Mouse (Mus musculus): ENCODE data around the gene Klrg2.

The Klrg2 gene

DNA sequence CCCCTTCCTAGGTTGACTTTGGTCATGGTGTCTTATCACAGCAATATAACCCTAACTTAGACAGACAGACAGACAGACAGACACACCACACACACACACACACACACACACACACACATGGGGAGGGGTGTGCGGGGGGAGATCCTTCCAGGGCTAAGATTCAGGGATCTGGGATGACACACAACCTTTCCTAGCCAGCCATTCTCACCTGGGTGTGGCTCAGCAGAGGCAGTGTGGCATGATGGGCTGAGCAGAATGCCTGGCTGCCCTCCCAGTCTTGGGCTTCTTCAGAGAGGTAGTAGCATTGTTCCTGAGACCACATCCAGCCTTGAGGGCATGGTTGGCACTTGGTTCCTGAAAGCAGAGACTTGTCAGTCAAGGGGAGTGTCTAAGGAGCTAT is 7.5 kb downstream of the Klrg2 start:
- DNase-seq (ENCODE audit: extremely low read depth, low read depth) = no peak

DNA sequence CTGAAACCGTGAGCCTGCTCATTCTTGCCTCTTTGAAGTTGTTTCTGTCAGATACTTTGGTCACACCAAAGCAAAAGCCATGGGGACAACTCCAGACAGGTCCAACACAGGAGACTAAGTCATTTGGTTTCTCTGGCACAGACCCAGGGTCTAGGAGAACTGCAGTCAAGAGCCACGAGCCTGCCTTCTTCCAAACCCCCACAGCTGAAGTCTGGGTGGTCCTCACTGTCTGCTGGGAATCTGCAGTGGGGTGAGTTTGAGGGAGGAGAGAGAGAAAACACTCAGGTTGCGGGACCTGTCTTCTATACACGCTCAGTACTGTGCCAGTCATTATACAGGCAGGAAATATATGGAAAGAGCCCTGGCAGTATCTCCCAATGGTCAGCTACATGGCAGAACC is 9.6 kb downstream of the Klrg2 start:
- no peak for DNase-seq (ENCODE audit: extremely low read depth, low read depth)

DNA sequence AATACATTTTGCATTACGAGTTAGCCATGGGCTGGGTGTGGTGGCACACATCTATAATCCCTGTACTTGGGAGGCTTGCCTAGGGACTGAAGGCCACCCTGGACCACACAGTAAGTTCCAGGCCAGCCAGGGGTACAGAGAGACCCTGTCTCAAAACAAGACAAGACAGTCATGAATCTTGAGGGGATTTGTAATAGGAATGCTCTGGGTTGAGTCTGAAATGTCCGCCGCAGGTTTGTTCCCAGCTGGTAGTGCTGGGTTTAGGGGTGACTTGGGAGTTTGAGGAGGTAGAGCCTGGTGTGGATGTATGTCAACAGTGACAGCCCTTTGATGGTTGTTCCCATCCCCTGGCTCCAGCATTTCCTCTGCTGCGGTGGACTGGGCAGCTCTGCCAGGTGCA is 10.0 kb downstream of the Klrg2 start:
- no peak for DNase-seq (ENCODE audit: extremely low read depth, low read depth)

DNA sequence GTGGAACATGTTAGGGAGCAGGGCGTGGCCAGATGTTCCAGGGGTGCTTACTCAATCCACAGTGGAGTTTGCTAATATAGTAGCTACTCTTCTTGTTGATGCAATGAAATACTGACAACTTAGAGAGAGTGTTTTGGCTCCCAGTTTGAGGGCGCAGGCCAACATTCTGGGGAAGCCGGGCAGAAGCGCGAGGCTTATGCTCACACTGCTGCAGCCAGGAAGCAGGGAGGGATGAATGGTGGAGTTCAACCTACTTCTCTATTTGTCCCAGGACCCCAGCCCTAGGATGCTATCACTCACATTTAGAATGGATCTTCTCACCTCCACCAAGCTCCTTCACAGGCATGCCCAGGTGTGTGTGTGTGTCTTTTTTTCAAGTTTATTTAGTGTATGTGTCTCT is 11.0 kb downstream of the Klrg2 start:
- no peak for DNase-seq (ENCODE audit: extremely low read depth, low read depth)

DNA sequence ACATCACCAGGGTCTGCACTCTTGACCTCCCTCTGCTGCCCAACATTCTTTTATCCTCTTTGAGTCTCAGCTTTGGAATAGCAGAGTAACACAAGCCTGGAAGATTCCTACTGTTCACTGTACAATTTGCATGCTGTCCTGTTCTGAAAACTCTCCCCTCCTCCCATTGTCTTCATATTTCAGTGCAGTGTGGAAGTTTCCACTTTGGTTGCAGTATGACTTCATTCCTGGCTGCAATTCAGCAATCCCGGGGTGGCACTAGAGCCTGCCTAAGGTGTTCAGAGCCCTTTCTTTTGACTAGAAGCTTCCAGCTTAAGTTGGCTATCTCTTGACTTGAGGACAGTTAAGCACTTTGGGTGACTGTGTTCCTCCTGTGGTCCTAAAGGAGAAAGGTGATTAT is 12.6 kb downstream of the Klrg2 start:
- no peak for DNase-seq (ENCODE audit: extremely low read depth, low read depth)

DNA sequence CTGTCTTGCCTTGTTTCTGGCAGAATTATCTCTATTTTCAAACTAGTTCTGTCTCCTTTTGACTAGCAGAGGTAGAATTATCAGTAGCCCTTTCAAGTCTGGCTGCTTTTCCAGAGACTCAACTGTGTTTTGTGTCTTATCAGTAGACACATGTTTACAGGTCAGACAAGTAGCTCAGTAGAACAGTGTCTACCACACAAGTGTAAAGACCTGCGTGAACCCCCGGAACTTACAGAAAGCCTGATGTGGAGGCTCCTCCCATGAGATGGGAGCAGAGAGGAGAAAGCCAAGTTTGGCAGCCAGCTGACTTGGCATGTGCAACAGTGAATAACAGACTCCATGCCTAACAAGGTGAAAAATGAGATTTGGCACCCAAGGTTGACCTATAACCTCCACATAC is 13.6 kb downstream of the Klrg2 start:
- peak; percentile 44 for DNase-seq (ENCODE audit: extremely low read depth, low read depth)

DNA sequence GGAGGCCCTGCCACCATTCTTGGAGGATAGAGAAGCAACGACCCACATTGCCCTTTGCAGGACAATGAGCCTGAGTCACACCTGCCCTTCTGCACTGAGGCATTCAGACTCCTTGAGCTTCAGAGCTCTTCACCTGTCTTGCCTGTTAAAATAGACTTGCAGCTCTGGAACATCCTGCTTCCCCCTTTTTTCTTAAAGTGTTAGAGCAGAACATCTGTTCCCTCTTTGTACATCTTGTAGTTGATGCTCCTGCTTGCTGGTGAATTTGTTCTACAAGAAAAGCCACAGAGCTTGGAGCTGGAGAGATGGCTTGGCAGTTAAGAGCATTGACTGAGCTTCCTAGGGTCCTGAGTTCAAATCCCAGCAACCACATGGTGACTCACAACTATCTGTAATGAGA is 14.6 kb downstream of the Klrg2 start:
- DNase-seq (ENCODE audit: extremely low read depth, low read depth) = no peak

DNA sequence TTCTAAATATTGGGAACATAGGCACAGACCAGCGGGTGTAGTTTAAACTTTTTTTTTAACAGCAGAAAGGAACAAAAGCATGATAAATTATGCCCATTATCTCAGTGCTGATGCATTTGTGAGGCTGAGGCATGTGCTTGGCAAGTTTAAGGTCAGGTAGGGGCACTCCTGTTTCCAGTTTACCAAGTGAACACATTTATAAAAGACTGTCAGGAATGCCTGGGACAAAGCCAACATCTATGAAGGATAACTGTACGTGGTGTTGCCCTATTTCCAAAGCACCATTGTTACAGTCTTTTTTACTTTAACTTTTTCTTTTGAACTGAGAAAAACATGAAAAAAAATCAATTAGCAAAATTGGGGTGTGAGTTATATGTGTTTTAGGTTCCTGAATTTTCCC is 27.1 kb downstream of the Klrg2 start:
- no peak for DNase-seq (ENCODE audit: extremely low read depth, low read depth)

DNA sequence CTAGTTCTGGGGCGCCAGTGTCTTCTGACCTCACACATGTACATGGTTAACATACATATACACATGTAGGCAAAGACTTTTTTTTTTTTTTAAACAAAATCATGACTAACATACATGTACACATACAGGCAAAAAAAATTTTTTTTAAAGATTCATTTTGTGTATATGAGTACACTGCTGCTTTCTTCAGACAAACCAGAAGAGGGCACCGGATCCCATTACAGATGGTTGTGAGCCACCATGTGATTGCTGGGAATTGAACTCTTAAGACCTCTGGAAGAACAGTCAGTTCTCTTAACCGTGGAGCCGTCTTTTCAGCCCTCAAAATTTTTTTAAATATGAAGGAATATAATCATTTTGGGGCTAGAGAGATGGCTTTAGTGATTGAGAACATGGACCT is 39.6 kb downstream of the Klrg2 start:
- DNase-seq (ENCODE audit: extremely low read depth, low read depth) = no peak

DNA sequence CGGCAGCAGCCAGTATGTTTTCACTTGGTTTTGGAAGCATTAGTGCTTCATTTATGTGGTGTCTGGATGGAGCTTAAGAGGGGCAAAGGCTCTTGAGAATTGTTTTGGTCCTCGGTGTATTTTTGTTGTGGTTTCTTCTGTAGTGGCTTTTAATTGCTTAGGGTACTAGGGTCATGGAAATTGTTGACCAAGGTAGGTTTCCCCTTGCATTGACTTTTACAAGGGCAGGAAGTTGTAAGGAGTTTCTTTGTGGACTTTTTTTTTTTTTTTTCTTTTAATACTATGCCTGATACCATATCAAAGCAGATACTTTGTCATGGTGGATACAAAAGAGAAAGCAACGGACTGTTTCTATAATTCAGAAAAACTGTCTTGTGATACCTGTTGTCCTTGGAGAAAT is 55.3 kb downstream of the Klrg2 start:
- DNase-seq (ENCODE audit: extremely low read depth, low read depth) = no peak

DNA sequence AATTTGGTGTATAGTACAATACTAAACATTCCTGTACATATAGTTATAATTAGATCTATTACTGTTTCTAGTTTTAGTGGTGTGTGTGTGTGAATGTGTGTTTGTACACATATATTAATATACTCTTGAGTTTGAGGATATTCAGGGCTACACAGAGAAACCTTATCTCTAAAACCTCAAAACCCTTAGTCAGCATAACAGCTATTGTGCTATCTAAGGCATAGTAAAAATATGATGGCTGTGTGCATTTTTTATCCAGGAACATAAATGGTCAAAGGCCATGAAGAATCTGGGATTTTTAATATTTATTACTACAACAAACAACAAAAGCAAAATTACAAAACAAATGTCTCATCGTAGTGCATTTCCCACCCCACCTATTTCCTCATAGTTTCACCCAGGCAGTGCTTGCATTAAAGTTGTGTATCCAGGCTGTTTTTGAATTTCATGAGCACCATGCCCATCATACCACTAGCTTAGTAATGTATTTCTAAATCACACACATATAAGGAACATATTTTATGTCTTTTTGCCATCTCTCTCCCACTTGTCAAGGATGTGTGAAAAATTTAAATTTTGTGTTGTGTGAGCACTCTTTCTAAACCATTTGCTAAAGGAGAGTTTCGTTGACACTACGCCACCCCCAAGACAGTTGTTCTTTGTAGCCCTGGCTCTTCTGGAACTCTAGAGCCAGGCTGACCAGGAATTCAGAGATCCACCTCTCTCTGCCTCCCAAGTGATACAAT is 56.8 kb downstream of the Klrg2 start:
- DNase-seq (ENCODE audit: extremely low read depth, low read depth) = no peak

DNA sequence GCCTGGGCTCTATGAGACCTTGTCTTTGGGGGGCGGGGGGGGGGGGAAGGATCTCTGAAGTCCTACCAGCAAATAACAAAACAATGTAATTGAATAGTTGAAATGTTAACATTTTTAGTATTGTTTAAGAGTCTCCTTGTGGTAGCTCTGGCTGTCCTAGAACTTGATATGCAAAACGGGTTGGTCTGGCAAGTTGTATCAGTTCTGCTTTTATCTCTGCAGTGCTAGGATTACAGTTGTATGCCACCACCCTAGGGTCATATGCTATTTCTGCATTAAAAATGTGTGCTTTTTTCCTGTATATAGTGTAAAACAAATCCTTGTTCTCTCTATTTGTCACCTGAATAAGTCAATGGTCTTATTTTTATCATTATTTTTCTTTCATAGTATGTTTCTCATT is 60.9 kb downstream of the Klrg2 start:
- no peak for DNase-seq (ENCODE audit: extremely low read depth, low read depth)

All from MEL-GATA-1-ER (cell line).